Mouse (Mus musculus) mouse embryonic stem cell (cell line): ENCODE results near the gene Olfm4.

Source experiments
- in situ Hi-C, 2 experiments: fragments of 300-500 bp; cut with MboI; formaldehyde crosslinking; loops; 1 replicate in 1 of 2; 3 replicates in 1 of 2; pipeline ENCODE4 v1.14.3; 2019 to 2020; ENCODE audit warnings: low sequenced_read_pairs in 2 of 2, low pct_unique_long_range_greater_than_20kb in 1 of 2, mixed read lengths in 1 of 2; ENCODE audit not compliant: unreplicated experiment in 1 of 2

Olfm4 gene

DNA sequence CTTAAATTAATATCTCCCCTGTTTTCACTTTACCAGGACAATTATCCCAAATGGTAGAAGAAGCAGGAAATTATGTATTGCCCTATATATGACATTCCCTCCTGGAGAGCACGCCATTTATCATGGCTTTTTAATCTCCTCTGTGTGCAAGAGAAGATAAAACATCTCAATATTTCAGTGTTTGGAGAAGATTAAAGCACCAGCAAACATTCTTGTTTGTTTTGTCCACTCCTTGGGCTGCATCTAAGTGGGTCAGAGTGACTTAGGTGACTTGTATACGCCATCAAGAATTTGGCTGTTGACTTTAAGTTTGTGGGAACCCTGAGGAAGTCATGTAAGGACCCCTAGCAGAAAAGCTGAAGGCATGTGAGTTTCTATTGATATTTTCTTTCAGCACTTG lies at the start of gene Olfm4:
Gene Olfm4, plus strand, starts transcription at position 301 of the 400 bp plus-strand sequence.
- in situ Hi-C loops, result no loop called here

- in situ Hi-C loops, result loop anchor here in 1 of 2 experiments (25.0 kb wide), 1 partner anchor 278 kb away; no protein-coding TSS in a partner anchor
Measured at GRCm38 (mm10) chr14:79934426-79934825, 49.5 kb upstream of the Olfm4 start.

- in situ Hi-C loops, result loop anchor here in 1 of 2 experiments (25.0 kb wide), 1 partner anchor 275 kb away; no protein-coding TSS in a partner anchor
Measured at GRCm38 (mm10) chr14:79936879-79937468, 46.9 kb upstream of the Olfm4 start.

GRCm38 (mm10) chr14:79945876-79946275 lies 38.0 kb upstream of the Olfm4 start:
- in situ Hi-C loops, result loop anchor here in 1 of 2 experiments (25.0 kb wide), 1 partner anchor 266 kb away; no protein-coding TSS in a partner anchor

GRCm38 (mm10) chr14:79955678-79956077 lies 28.2 kb upstream of the Olfm4 start:
- in situ Hi-C loops, result no loop called here

DNA sequence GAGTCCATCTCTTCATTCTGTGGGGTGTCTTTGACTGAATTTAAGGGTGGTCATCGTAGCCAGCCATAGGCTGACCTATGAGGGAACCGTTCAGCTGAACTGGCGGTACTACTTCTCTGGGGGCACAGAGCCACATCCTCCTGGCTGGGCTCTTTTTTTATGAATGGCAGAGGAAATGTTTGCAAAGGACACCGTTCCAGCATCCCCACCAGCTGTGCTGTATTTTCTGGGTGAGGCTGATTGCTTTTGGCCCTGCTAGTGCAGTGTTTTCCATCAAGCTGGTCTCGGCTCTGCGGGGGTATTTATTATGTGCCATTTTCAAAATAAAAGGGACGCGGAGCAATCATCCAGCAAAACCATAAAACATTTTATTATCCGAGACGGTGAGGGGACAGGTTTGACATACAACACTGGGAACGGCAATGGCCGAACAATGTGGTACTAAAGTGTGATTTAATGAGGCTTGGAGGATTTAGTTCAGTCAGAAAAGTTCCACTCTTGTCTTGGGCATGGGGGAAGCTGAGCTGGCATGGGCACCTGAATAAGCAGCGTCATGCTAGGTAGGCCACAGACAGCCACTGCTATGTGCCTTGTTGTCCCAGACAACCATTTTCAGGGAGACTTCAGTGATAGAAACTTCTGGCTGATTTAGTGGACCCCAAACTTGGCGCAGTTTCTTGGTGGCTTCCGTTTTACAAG lies 25.9 kb upstream of the Olfm4 start:
- in situ Hi-C loops, result no loop called here

DNA sequence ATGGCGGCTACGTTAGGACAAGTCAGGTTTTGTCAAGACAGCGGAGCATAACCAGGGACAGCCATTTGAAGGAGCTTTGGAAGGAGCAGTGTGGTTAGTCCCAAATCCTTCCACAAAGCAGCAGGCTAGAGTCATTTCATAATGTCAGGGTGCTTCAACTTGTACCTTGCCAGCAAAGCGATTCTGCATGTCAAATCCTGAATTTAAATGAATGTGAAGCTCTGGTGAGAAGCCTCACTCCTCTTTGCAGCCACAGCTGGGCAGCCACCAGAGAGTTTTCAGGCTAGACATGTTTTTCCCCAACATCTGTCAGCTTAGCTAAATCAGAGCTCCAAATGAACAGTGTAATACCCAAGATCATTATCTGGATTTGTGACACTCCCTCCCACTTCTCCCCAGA lies 22.7 kb upstream of the Olfm4 start:
- in situ Hi-C loops, result no loop called here

DNA sequence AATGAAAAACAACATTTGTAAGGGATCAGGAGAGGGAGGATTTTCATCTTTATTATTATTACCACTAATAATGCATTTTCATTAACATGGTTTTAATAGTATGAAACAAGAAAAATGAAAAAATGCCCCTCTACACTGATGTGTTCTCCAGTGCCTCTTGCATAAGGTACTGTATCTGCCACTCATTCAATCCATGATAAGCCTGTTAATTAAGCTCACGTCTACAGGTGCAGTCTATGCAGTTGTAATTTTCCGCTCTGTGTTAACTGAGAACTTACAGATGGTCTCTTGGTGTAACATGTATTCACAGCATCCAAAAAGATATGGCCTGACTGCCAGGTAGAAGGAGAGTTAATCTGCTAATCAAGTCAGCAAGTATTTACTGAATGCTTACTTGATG lies 22.3 kb upstream of the Olfm4 start:
- in situ Hi-C loops, result no loop called here

DNA sequence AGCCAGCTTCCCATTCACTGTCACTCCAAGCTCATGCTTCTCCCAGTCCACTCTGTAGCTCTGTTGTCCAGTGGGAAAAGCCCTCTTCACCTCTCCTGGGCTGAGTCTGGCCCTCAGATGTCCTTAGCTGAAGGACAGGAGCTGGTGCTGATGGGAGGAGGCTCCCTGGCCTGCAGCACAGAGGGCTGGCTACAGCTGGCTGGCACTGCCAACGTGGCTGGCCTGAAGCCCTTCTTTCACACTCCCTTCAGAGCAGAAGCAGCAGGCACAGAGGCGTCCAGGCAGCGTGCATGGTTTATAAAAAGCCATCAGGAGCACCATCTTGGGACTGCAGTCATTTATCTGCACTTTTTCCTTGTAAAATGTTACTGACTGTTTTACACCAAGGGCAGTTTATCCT lies 13.7 kb upstream of the Olfm4 start:
- in situ Hi-C loops, result no loop called here

DNA sequence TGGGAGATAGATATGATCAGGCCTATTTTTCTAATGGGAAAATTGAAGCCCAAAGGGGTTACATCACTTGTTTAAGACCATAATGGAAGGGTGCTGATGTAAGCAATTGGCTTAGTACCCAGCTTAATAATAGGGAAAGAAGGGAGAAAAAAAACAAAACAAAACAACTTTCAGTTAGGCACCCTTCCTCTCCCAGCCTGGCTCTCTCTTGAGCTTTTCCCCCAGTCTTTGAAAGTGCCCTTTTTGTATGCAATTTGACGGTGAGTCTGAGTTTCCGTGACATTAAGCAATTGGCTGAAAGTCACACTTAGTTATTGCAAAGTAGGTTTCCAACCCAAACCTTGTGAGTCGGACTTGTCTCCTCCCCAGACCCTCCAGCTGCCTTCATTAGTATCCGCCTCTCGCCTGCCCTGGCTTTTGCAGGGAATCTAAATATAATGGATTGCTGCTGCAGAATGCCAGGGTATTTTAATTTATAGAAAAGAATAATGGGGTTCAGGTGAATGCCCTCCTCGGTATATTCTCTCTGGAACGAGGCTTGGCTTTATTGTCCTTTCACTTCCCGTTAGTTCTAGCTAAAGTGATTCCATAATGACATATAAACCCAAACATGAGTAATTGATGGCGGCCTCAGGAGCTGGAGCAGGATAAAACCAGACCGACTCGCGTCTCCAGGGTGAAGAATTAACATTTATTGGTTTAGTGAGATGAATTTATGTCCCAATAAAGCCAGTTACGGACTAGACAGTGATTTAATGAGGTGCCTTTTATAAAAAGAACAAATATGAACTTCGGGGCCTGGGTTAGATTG lies 12.7 kb upstream of the Olfm4 start:
- in situ Hi-C loops, result no loop called here

GRCm38 (mm10) chr14:79981437-79981836 lies 2.4 kb upstream of the Olfm4 start:
- in situ Hi-C loops, result no loop called here

- in situ Hi-C loops, result no loop called here
Measured at GRCm38 (mm10) chr14:79985137-79985670, 1.3 kb downstream of the Olfm4 start.

DNA sequence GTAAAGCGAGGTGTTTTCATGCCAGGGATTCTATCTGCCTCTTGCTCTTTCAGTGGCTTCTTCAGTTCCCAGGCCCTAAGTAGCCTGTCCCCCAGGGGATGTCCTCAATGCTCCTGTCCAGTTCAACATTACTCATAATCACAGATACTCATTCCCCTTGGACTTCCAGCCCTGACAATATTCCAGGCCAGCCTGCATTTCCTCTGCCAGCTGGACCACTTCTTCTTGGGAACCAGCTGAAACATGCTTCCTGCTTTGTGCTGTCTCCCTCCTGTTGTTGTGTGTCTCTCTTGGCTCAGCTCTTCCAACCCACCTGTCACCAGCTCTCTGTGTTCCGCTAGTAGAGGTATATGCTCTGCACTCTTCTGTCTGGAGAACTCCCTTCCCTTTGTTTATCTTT lies 1.8 kb downstream of the Olfm4 start:
- in situ Hi-C loops, result no loop called here

GRCm38 (mm10) chr14:79986831-79987230 lies 3.0 kb downstream of the Olfm4 start:
- in situ Hi-C loops, result no loop called here

DNA sequence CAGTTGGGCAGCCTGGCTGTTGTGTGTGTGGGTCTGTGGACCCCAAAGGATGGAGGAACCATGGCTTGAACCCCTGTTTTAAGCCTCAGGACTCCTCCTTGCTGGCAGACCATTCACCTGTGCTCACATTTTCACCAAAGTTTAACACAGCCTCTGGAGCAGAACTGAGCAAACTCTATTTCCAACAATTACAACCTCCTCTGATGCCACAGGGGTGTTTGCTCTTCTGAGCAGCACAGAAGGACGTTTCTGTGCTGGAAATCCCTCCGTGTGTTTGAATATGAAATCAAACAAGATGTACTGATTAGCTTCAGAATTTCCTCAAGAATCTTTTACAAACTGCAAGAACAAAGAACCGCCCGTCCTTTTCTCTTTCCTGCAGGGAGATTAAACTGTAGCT lies 5.9 kb downstream of the Olfm4 start:
- in situ Hi-C loops, result no loop called here

DNA sequence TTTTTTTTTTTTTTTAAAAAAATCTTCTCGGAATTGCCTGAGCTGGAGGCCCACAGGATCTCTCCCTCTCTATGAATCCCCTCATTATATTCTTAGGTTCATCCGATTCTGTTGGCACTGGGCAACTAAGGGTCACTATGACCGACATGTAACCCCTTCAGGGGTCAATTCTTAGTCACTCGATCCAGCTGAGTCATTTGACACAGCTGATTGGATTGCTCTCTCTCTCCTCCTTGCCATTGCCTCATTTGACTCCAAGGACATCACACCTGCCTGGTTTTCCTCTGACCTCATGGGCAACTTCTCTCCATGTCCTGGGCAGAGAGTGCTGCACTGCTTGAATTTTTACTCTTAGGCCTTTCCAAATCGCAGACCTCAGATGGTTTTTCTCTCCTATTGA lies 6.7 kb downstream of the Olfm4 start:
- in situ Hi-C loops, result no loop called here

GRCm38 (mm10) chr14:79997534-79997933 lies 13.7 kb downstream of the Olfm4 start:
- in situ Hi-C loops, result no loop called here

DNA sequence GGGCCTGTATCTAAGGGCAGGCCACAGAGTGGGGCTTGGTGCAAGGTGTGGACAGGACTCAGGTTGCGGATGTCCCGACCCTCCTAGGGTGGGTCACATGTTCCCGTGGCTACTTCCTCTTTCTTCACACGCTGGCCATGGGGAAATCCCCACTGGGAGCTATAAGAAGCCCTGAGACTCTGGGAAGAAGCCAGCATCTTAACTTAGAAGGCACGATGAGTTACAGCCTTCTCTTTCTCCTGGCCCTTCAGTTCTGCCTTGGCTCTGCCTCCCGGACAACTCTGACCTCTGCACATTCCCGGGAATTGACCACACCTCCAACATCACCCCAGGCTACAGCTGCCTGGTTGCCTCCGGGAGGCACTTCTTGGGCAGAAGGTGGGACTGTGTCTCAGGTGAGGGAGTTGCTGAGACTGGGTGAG lies 16.2 kb downstream of the Olfm4 start:
- in situ Hi-C loops, result no loop called here

- in situ Hi-C loops, result no loop called here
Measured at GRCm38 (mm10) chr14:80007686-80008085, 23.8 kb downstream of the Olfm4 start.
